Mouse (Mus musculus) limb, embryonic 11.5 days (tissue): ENCODE measurements around the gene Itpr1. TPM values are rescaled to one million over a fixed set of nuclear protein-coding genes. Genes with fewer than 3 reads are reported as not detected.

ENCODE experiments used
- ATAC-seq: fragments of 200-750 bp; cut with Nextera tagmentation; 2 replicates; pipeline ENCODE4 v1.8.0; 2017; ENCODE audit warnings: low read depth; ENCODE audit not compliant: insufficient number of reproducible peaks, low FRiP score, low TSS enrichment
- DNase-seq: peaks from one replicate; pipeline ENCODE4 v3.0.0-alpha.2; 2015; ENCODE audit warnings: low spot score
- H3K27ac ChIP-seq: fragments of 300-500 bp; sonication (generic); replicated peaks from 2 replicates; pipeline ENCODE4 v1.5.1; 2014; ENCODE audit warnings: low read depth, mild to moderate bottlenecking, low read length
- H3K27me3 ChIP-seq: fragments of 300-500 bp; sonication (generic); 2 replicates; pipeline ENCODE4 v1.6.1; 2014; ENCODE audit warnings: mild to moderate bottlenecking, low read length, mixed read lengths; ENCODE audit not compliant: control insufficient read depth, insufficient read depth
- H3K36me3 ChIP-seq: fragments of 300-500 bp; sonication (generic); 2 replicates; pipeline ENCODE4 v1.6.1; 2014; ENCODE audit warnings: mild to moderate bottlenecking, low read length, moderate library complexity, mixed read lengths; ENCODE audit not compliant: control insufficient read depth, insufficient read depth
- H3K4me1 ChIP-seq: fragments of 300-500 bp; sonication (generic); 2 replicates; pipeline ENCODE4 v1.6.1; 2014; ENCODE audit warnings: low read length, mixed read lengths; ENCODE audit not compliant: control insufficient read depth, insufficient read depth
- H3K4me2 ChIP-seq: fragments of 300-500 bp; sonication (generic); 2 replicates; pipeline ENCODE4 v1.6.1; 2014; ENCODE audit warnings: low read depth, mild to moderate bottlenecking, moderate library complexity; ENCODE audit not compliant: severe bottlenecking
- H3K4me3 ChIP-seq: fragments of 300-500 bp; sonication (generic); 2 replicates; pipeline ENCODE4 v1.5.1; 2014; ENCODE audit warnings: low read depth, low read length
- H3K9ac ChIP-seq: fragments of 300-500 bp; sonication (generic); 2 replicates; pipeline ENCODE4 v1.6.1; 2014; ENCODE audit warnings: mild to moderate bottlenecking, low read length
- H3K9me3 ChIP-seq: fragments of 300-500 bp; sonication (generic); 2 replicates; pipeline ENCODE4 v1.6.1; 2016; ENCODE audit warnings: low read length; ENCODE audit not compliant: control insufficient read depth
- WGBS: fragments of 180-500 bp; shearing (Covaris S2); extraction: QIAGEN DNeasy Blood & Tissue Kit; methylation state at CpG from one replicate; pipeline ENCODE4 v1.1.7; 2014; 5-methylcytosine and 5-hydroxymethylcytosine counted together
- microRNA-seq: library from miRNA; unstranded; fragments of <30 nt; microRNA quantifications from one replicate; pipeline ENCODE4, GENCODE M21; 2016
- polyA plus RNA-seq: library from polyadenylated mRNA; unstranded; fragments of >200 nt; fragmentation: Nextera tagmentation; extraction: Ambion mirVana; gene quantifications from 2 replicates; pipeline ENCODE4 v1.2.1, GENCODE M21; 2014

The Itpr1 gene
- polyA plus RNA-seq, 1 experiment from 2014 or later: 6.4 TPM

- Histone ChIP-seq H3K9ac (no peak overlapping the region), H3K27ac (no peak overlapping the region), H3K4me2 (no peak overlapping the region), H3K27me3 (no peaks in the 10 kb centered on the region), H3K4me1 (no peaks in the 10 kb centered on the region), H3K4me3 (no peak overlapping the region), H3K9me3 (no peaks in the 10 kb centered on the region), H3K36me3 (no peaks in the 10 kb centered on the region)
- DNase-seq (no peak), ATAC-seq (no peak)
- WGBS: 82% methylated on average over 4 of the region's 4 CpGs
Observed at GRCm38 (mm10) chr6:108598691-108599090, 385.8 kb downstream of the Itpr1 start.

- H3K4me2 ChIP-seq: no peak overlapping the region
- ATAC-seq: no peak
- no peaks in the 10 kb centered on the region for H3K4me1 ChIP-seq
- H3K4me3 ChIP-seq: no peak overlapping the region
- H3K9ac ChIP-seq: no peak overlapping the region
- no peaks in the 10 kb centered on the region for H3K9me3 ChIP-seq
- DNase-seq: no peak
- H3K27me3 ChIP-seq: no peaks in the 10 kb centered on the region
- no peak overlapping the region for H3K27ac ChIP-seq
- no peaks in the 10 kb centered on the region for H3K36me3 ChIP-seq
- WGBS: 85% methylated on average over 2 of the region's 2 CpGs
Observed at GRCm38 (mm10) chr6:108599317-108599716, 386.4 kb downstream of the Itpr1 start.

Small RNAs within 50 kb of the gene (microRNA-seq; reads per million reads assigned to microRNA genes)
- not detected for gene Mir7661

Other genes starting within 250 kb of the Itpr1 start
- gene Setmar, start 148.1 kb upstream of the Itpr1 start, polyA plus RNA-seq: 8.7 and 8.9 TPM in 2 replicates
- 15.5 and 16.6 TPM in 2 replicates for gene Sumf1, start 27.5 kb upstream of the Itpr1 start, polyA plus RNA-seq